Mouse (Mus musculus) embryonic fibroblast, embryonic 13.5 days (primary cell): ENCODE measurements around the gene Coq2.

Source experiments
- CTCF ChIP-seq: IDR thresholded peaks from 2 replicates; pipeline ENCODE4 v1.5.1; 2011; ENCODE audit warnings: mild to moderate bottlenecking, control low read depth, low read length, moderate library complexity, borderline replicate concordance; ENCODE audit not compliant: insufficient read depth
- POLR2A ChIP-seq: IDR thresholded peaks from 2 replicates; pipeline ENCODE4 v1.6.1; 2011; ENCODE audit warnings: low read depth, mild to moderate bottlenecking, control low read depth, low read length, moderate library complexity

DNA sequence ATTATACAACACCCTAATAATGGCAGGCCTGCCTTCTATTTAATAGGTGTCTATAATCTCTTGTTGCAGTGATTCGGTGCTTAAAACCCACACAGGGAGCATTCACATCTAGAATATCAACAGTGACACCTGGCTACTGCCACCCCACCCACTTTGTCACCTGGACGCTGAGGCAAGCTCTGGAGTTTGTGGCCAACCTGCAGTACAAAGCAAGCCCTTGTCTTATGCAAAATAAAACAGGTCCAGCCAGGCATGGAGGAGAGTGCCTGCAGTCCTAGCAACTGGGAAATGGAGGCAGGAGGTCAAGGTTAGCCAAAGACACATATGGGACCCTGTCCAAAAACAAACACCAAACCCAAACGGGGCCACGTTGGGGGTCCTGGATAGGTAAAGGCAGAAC, 2.5 kb downstream of the Coq2 start:
- TF ChIP-seq POLR2A, result no peak
- TF ChIP-seq CTCF, result no peak
